Mouse (Mus musculus): ENCODE data around the gene Ddc.

- no peak for TF ChIP-seq ELF1 (IDR thresholded peaks at IDR 0.05; ENCODE audit: low read depth, low read length)
- TF ChIP-seq UBTF (IDR thresholded peaks at IDR 0.05; ENCODE audit: low read depth, low read length) = no peak
- no peak for TF ChIP-seq JUN (IDR thresholded peaks at IDR 0.05; ENCODE audit: insufficient read depth, low read depth, low read length)
- no peak for TF ChIP-seq RCOR1 (conservative IDR thresholded peaks at IDR 0.05; ENCODE audit: low read depth, low read length)
- no peak for TF ChIP-seq ZC3H11A (IDR thresholded peaks at IDR 0.05; ENCODE audit: low read depth, low read length)
- no peak for TF ChIP-seq SMC3 (IDR thresholded peaks at IDR 0.05; ENCODE audit: low read depth, low read length)
- no peak for TF ChIP-seq USF2 (conservative IDR thresholded peaks at IDR 0.05; ENCODE audit: low read depth, low read length)
Measured at GRCm38 (mm10) chr11:11818797-11819196, 79.1 kb downstream of the Ddc start.

All from CH12.LX (cell line).